Mouse (Mus musculus) heart, postnatal 0 days (tissue): ENCODE results near the gene Tmem176a.

Experiments
- CTCF ChIP-seq: IDR thresholded peaks from 2 replicates; pipeline ENCODE4 v1.5.1; 2016; ENCODE audit warnings: antibody characterized with exemption, control low read depth, low read depth
- EP300 ChIP-seq: IDR thresholded peaks from 2 replicates; pipeline ENCODE4 v1.6.1; 2016; ENCODE audit warnings: antibody characterized with exemption, low read depth

GRCm38 (mm10) chr6:48815013-48815412 lies 25.7 kb upstream of the Tmem176a start:
- no peak for TF ChIP-seq CTCF
- TF ChIP-seq EP300 = no peak
